Mouse (Mus musculus): ENCODE results near the gene Sec16a.

Gene Sec16a

GRCm38 (mm10) chr2:26444946-26445665, at the start of gene Sec16a:
Gene Sec16a, minus strand, starts transcription at chr2:26445216.
- peak; percentile 100 for DNase-seq (ENCODE audit: low read depth, low spot score)

GRCm38 (mm10) chr2:26494396-26494795, 49.4 kb upstream of the Sec16a start:
- DNase-seq (ENCODE audit: low read depth, low spot score), result no peak

- no peak for DNase-seq (ENCODE audit: low read depth, low spot score)
Observed at GRCm38 (mm10) chr2:26493021-26493781, 48.2 kb upstream of the Sec16a start.

GRCm38 (mm10) chr2:26490760-26491301, 45.8 kb upstream of the Sec16a start:
- DNase-seq (ENCODE audit: low read depth, low spot score), result no peak

GRCm38 (mm10) chr2:26488535-26489135, 43.6 kb upstream of the Sec16a start:
- DNase-seq (ENCODE audit: low read depth, low spot score), result no peak

GRCm38 (mm10) chr2:26487322-26488021, 42.5 kb upstream of the Sec16a start:
- DNase-seq (ENCODE audit: low read depth, low spot score), result no peak

- DNase-seq (ENCODE audit: low read depth, low spot score), result no peak
Observed at GRCm38 (mm10) chr2:26486835-26487321, 41.9 kb upstream of the Sec16a start.

GRCm38 (mm10) chr2:26486264-26486810, 41.3 kb upstream of the Sec16a start:
- DNase-seq (ENCODE audit: low read depth, low spot score), result no peak

- DNase-seq (ENCODE audit: low read depth, low spot score), result no peak
Observed at GRCm38 (mm10) chr2:26485710-26486109, 40.7 kb upstream of the Sec16a start.

- DNase-seq (ENCODE audit: low read depth, low spot score), result no peak
Observed at GRCm38 (mm10) chr2:26485278-26485677, 40.3 kb upstream of the Sec16a start.

- no peak for DNase-seq (ENCODE audit: low read depth, low spot score)
Observed at GRCm38 (mm10) chr2:26484169-26484568, 39.2 kb upstream of the Sec16a start.

GRCm38 (mm10) chr2:26483230-26483869, 38.3 kb upstream of the Sec16a start:
- peak; percentile 34 for DNase-seq (ENCODE audit: low read depth, low spot score)

GRCm38 (mm10) chr2:26482824-26483223, 37.8 kb upstream of the Sec16a start:
- no peak for DNase-seq (ENCODE audit: low read depth, low spot score)

GRCm38 (mm10) chr2:26481724-26482495, 36.9 kb upstream of the Sec16a start:
- no peak for DNase-seq (ENCODE audit: low read depth, low spot score)

- no peak for DNase-seq (ENCODE audit: low read depth, low spot score)
Observed at GRCm38 (mm10) chr2:26480911-26481310, 35.9 kb upstream of the Sec16a start.

GRCm38 (mm10) chr2:26478685-26479205, 33.7 kb upstream of the Sec16a start:
- no peak for DNase-seq (ENCODE audit: low read depth, low spot score)

- no peak for DNase-seq (ENCODE audit: low read depth, low spot score)
Observed at GRCm38 (mm10) chr2:26477911-26478310, 32.9 kb upstream of the Sec16a start.

- DNase-seq (ENCODE audit: low read depth, low spot score), result no peak
Observed at GRCm38 (mm10) chr2:26475505-26476430, 30.8 kb upstream of the Sec16a start.

Measured in skeletal muscle tissue, adult 2 months (tissue).